Mouse (Mus musculus) limb, embryonic 15.5 days (tissue): ENCODE measurements around the gene Pkd2l1. TPM values are rescaled to one million over a fixed set of nuclear protein-coding genes. Genes with fewer than 3 reads are reported as not detected.

Source experiments
- ATAC-seq: fragments of 200-750 bp; cut with Nextera tagmentation; 2 replicates; pipeline ENCODE4 v1.8.0; 2017; ENCODE audit warnings: low read depth, moderate TSS enrichment; ENCODE audit not compliant: insufficient number of reproducible peaks, low FRiP score, low TSS enrichment
- H3K27ac ChIP-seq: fragments of 300-500 bp; sonication (generic); 2 replicates; pipeline ENCODE4 v1.5.1; 2015; ENCODE audit warnings: moderate library complexity, mild to moderate bottlenecking, inconsistent platforms
- H3K27me3 ChIP-seq: fragments of 300-500 bp; sonication (generic); 2 replicates; pipeline ENCODE4 v1.6.1; 2015; ENCODE audit warnings: inconsistent platforms
- H3K36me3 ChIP-seq: fragments of 300-500 bp; sonication (generic); 2 replicates; pipeline ENCODE4 v1.6.1; 2015; ENCODE audit warnings: inconsistent platforms
- H3K4me1 ChIP-seq: fragments of 300-500 bp; sonication (generic); 2 replicates; pipeline ENCODE4 v1.6.1; 2015; ENCODE audit warnings: inconsistent platforms
- H3K4me2 ChIP-seq: fragments of 300-500 bp; sonication (generic); 2 replicates; pipeline ENCODE4 v1.6.1; 2015; ENCODE audit warnings: mild to moderate bottlenecking, inconsistent platforms
- H3K4me3 ChIP-seq: fragments of 300-500 bp; sonication (generic); 2 replicates; pipeline ENCODE4 v1.5.1; 2015; ENCODE audit warnings: mild to moderate bottlenecking, inconsistent platforms
- H3K9ac ChIP-seq: fragments of 300-500 bp; sonication (generic); 2 replicates; pipeline ENCODE4 v1.6.1; 2015; ENCODE audit warnings: inconsistent platforms
- H3K9me3 ChIP-seq: fragments of 300-500 bp; sonication (generic); 2 replicates; pipeline ENCODE4 v1.6.1; 2016; ENCODE audit warnings: inconsistent platforms
- WGBS: fragments of 180-500 bp; shearing (Covaris S2); methylation state at CpG from one replicate; pipeline ENCODE4 v1.1.7; 2015; 5-methylcytosine and 5-hydroxymethylcytosine counted together
- polyA plus RNA-seq: library from polyadenylated mRNA; unstranded; fragments of >200 nt; fragmentation: Nextera tagmentation; extraction: Ambion mirVana; gene quantifications from 2 replicates; pipeline ENCODE4 v1.2.1, GENCODE M21; 2015

The Pkd2l1 gene
- polyA plus RNA-seq, 1 experiment from 2014 or later: not detected

DNA sequence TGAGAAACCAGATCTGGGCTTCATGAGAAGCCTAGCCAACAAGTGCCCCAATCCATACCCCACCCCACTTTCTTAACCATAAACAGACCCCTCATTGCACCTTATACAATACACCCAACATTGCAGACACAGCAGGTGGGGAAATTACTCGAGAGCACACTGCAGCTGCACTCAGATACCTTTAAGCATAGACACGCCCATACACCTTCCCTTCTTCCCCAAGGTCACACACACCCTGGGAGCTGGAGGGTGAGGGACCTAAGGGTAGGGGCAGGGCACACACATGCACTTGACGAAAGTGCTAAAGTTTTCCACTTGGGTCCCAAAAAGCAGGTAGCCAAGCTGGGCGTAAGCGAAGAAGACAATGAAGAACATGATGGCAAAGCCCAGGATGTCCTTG is 38.5 kb downstream of the Pkd2l1 start:
- no peak for ATAC-seq
- Histone ChIP-seq H3K9me3 (no peaks in the 10 kb centered on the region), H3K36me3 (no peaks in the 10 kb centered on the region), H3K4me1 (no peaks in the 10 kb centered on the region), H3K4me3 (no peak overlapping the region), H3K9ac (no peak overlapping the region), H3K4me2 (no peak overlapping the region), H3K27ac (no peak overlapping the region), H3K27me3 (peaks cover 40% of the 10 kb centered on the region)
- 77% methylated on average over 5 of the region's 5 CpGs for WGBS

DNA sequence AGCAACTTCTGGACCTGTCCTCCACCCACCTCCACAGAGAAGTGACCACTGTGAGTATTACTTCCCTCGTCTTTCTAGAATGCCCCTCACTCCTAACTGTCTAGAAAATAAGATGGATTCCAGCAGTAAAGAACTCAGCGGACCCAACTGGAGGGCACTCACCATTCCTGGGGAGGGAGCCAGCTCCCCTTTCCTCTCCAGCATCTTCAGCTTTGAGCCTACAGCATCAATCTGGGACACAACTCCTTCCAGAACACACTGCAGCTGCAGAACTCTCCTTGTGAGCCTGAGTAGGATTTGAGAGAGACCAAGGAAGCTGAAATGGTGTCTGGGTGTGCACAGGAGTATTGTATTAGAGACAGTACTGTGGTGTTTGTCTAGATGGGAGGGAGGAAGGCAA is 43.3 kb downstream of the Pkd2l1 start:
- Histone ChIP-seq H3K27me3 (peaks cover 23% of the 10 kb centered on the region; the same call in 1 of the 2 replicates), H3K27ac (no peak overlapping the region), H3K4me3 (no peak overlapping the region), H3K4me2 (no peak overlapping the region), H3K36me3 (peaks cover 4% of the 10 kb centered on the region; the same call in 1 of the 2 replicates), H3K9ac (no peak overlapping the region), H3K4me1 (peaks cover 9% of the 10 kb centered on the region), H3K9me3 (no peaks in the 10 kb centered on the region)
- ATAC-seq: no peak
- WGBS: 72% methylated on average over 2 of the region's 2 CpGs

DNA sequence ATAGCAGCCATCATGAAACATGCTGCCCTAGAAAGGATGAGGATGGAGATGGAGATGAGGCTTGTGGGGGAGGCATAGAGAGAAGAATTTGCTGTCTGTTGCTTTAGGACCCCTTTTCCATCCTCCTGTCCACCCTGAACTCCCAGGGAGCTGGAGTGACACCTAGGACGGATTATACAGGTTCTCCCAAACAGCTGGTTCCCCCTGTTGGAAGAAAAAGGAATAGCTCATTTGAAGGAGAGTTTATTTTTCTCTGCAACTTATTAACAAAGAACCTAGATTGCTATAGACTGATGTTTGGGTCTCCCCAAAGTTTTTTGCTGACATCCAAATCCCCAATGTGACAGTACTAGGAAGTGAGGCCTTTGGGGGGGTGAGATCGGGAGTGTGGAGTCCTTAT is 43.9 kb downstream of the Pkd2l1 start:
- no peak overlapping the region for H3K4me3 ChIP-seq
- no peak for ATAC-seq
- WGBS: 29% methylated on average over 2 of the region's 2 CpGs
- H3K9me3 ChIP-seq: no peaks in the 10 kb centered on the region
- H3K4me1 ChIP-seq: peaks cover 9% of the 10 kb centered on the region
- peaks cover 20% of the 10 kb centered on the region; the same call in 1 of the 2 replicates for H3K27me3 ChIP-seq
- no peak overlapping the region for H3K9ac ChIP-seq
- H3K4me2 ChIP-seq: no peak overlapping the region
- peaks cover 10% of the 10 kb centered on the region; the same call in 1 of the 2 replicates for H3K36me3 ChIP-seq
- H3K27ac ChIP-seq: no peak overlapping the region

DNA sequence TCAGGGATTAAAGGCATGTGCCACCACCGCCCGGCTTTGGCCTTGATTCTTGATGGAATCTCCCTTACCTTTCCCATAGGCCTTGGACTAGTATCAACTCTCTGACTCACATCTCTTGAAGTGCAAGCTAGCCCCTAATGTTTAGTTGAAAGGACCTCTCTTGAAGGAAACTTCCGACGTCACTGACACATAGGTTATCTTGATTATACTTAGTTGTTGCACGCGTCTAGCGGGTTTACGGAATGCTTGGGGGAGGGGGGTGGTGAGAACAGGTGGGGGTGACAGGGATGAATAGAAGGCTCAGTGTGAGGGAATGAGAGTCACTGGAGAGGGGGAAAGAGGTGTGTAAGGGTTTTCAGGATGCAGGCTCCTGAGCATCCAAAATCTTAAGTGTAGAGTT is 45.3 kb downstream of the Pkd2l1 start:
- Histone ChIP-seq H3K4me1 (peaks cover 9% of the 10 kb centered on the region), H3K4me2 (no peak overlapping the region)

DNA sequence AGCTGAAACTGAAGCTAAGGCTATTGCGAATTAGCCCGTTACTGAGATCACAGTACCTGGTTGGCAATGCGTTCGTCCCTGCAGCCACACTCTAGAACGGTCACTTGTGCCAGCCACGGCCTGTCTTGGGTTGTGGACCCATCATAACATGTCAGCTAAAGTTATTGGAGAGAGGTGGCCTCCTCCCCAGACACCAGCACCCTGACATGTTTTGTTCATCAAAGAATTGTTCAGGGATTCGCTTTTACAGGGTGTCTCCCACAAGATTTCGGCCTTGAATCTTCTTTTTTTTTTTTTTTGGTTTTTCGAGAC is 45.7 kb downstream of the Pkd2l1 start:
- Histone ChIP-seq H3K4me2 (peak overlapping the region; percentile 79), H3K36me3 (peaks cover 28% of the 10 kb centered on the region), H3K27ac (no peak overlapping the region), H3K9me3 (no peaks in the 10 kb centered on the region), H3K9ac (peak overlapping the region; percentile 63; the same call in 1 of the 2 replicates), H3K4me1 (peaks cover 9% of the 10 kb centered on the region), H3K27me3 (peaks cover 11% of the 10 kb centered on the region; the same call in 1 of the 2 replicates), H3K4me3 (peak overlapping the region; percentile 72)
- WGBS: 64% methylated on average over 9 of the region's 9 CpGs
- peak; percentile 10; the same call in 1 of the 2 replicates for ATAC-seq

More for the DNA sequence above, 45.3 kb downstream of the Pkd2l1 start:
- Histone ChIP-seq H3K4me3 (no peak overlapping the region), H3K9me3 (no peaks in the 10 kb centered on the region), H3K9ac (no peak overlapping the region), H3K27ac (no peak overlapping the region), H3K36me3 (peaks cover 24% of the 10 kb centered on the region), H3K27me3 (peaks cover 12% of the 10 kb centered on the region; the same call in 1 of the 2 replicates)
- ATAC-seq: no peak
- 93% methylated on average over 8 of the region's 8 CpGs for WGBS

DNA sequence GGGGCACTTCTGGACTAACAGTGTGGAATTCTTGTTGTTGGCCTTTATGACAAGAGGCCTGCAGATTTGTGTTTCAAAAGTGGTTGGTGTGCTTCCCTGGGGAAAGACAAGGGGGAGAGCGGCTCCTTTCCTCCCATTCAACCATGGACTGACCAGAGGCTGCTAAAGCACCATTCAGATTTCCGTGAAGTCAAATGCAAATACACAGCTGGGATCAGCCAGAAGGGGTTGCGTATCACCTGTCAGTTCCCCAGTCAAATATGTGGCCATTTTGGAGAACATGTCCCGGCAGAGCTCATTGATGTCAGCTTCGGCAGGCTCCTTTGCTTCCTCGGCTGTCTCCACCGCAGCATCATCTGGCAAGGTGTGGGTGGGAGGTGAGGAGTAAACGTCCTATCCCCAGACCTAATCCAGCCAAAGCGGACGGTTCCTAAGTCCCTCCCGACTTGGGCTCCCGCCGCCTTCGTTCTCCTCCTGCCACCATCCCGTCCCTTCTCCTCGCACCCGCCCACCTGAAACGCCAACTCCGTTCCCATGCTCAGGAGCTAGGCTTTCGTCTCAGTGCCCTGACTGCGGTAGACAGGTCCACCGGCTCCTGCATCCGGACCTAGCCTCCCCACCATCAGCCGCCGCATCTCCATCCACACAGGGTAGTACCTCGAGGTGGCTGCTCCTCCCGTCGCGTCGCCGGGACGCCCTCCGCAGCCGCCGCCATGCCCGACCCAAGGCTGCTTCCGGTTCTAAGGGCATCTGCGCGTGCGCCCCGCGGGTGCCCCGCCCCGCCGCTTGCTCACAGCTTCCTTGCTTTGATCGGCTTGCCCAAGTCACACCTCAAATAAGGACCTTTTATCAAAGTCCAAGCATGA is 46.3 kb downstream of the Pkd2l1 start, which contains the start of gene Bloc1s2:
TSS of gene Bloc1s2 (minus strand) at position 745 of the 866 bp plus-strand sequence.
- Histone ChIP-seq H3K27ac (peak within 1 kb of the TSS; percentile 67), H3K4me3 (peak within 1 kb of the TSS; percentile 72), H3K4me1 (peaks cover 9% of the 10 kb centered on the region), H3K4me2 (peak within 1 kb of the TSS; percentile 79), H3K36me3 (peaks cover 33% of the 10 kb centered on the region), H3K9ac (peak within 1 kb of the TSS; percentile 63), H3K9me3 (no peaks in the 10 kb centered on the region), H3K27me3 (peaks cover 6% of the 10 kb centered on the region; the same call in 1 of the 2 replicates)
- 2% methylated on average over 46 of the region's 46 CpGs for WGBS
- peak; percentile 69 for ATAC-seq

DNA sequence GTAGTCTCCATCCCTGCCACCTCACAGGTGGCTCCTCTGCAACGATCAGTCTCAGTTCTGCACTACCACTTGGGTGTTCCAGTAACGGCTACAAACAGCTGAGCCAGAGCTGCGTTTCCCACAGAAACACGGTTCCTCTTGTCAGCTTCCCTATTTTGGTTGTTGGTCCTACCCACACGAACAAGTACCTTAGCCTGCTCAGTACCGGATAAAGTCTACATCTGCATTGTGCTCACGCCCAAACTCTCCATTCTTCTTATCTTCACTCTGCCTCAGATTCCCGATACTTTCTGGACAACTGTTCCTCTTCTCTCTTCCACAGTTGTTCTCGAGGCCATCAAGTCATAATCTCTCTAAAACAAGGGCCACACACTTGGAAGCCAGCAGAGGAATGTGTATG is 47.9 kb downstream of the Pkd2l1 start:
- H3K9me3 ChIP-seq: no peaks in the 10 kb centered on the region
- no peaks in the 10 kb centered on the region for H3K27me3 ChIP-seq
- WGBS: 90% methylated on average over 9 of the region's 9 CpGs
- no peak overlapping the region for H3K4me2 ChIP-seq
- H3K36me3 ChIP-seq: peaks cover 44% of the 10 kb centered on the region
- ATAC-seq: no peak
- H3K27ac ChIP-seq: no peak overlapping the region
- no peak overlapping the region for H3K4me3 ChIP-seq
- H3K9ac ChIP-seq: no peak overlapping the region
- peaks cover 9% of the 10 kb centered on the region for H3K4me1 ChIP-seq

DNA sequence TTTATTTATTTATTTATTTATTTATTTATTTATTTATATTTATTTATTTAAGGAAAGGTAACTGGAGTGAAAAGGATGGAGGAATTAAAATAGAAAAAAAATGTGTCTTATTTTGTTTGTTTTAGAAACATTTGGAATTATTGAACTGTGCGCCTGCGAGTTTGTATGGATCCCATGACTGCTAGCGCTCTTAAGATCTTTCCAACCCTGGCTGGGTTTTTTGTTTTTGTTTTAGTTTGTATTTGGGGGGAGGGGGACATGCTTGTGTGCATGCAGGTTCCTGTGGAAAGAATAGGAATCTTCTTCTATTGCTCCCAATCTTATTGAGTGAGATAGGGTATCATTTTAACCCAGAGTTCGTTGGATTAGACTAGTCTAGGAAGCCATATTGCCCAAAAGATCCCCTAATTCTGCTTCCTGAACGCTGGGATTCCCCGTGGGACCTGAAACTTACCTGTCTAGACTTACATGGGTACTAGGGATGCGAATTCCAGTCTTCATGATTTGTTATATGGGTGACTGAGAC is 56.2 kb downstream of the Pkd2l1 start:
- no peak overlapping the region for H3K9ac ChIP-seq
- peak overlapping the region; percentile 27; the same call in 1 of the 2 replicates for H3K27ac ChIP-seq
- WGBS: 24% methylated on average over 7 of the region's 7 CpGs
- H3K4me1 ChIP-seq: peaks cover 10% of the 10 kb centered on the region
- H3K4me3 ChIP-seq: peak overlapping the region; percentile 69
- no peaks in the 10 kb centered on the region for H3K9me3 ChIP-seq
- no peak for ATAC-seq
- no peaks in the 10 kb centered on the region for H3K27me3 ChIP-seq
- peaks cover 39% of the 10 kb centered on the region for H3K36me3 ChIP-seq
- H3K4me2 ChIP-seq: peak overlapping the region; percentile 50

DNA sequence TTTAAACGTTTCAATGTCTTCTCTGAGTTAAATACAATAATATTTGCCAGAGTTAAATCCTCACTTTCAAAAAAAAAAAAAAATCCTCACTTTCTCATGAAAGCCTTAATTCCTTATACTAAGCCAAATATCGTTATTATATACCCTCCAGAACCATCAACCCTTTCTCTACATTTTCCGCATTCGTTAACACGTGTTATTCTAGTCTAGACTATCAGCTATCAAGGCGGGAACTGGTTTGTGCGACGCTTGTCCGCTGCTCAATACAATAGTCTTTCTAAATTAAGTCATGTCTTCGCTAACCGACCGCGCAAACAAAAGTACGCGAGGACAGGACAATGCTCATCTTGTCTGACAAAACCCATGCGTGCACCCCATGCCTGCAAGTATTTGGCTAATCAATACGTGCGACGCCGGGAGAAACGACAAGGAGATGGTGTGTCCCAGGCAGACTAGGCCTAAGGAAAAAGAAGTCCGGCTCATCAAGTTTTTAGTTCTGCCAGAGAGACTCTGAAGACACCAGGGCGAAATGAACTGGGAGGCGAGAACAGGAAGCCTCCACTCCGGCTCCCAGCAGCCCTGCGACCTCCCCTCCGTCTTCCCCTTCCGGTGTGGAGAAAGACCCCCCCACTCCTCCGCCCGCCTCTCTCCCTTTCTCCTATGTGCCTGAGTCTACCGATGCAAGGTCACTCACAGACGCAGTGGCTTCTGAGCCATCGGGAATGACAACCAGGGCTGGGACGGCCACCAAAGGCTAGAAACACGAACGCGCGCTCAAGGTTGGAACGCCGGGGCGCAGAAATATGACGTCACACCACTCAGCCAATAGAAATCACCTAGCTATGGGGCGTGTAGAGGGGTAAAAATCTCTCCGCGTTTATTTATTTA is 56.9 kb downstream of the Pkd2l1 start, which contains the start of gene Cwf19l1:
TSS of gene Cwf19l1 (minus strand) at position 805 of the 888 bp plus-strand sequence.
- under 1% methylated on average over 45 of the region's 45 CpGs for WGBS
- Histone ChIP-seq H3K9ac (peak within 1 kb of the TSS; percentile 64), H3K4me3 (peak within 1 kb of the TSS; percentile 69), H3K36me3 (peaks cover 42% of the 10 kb centered on the region), H3K9me3 (no peaks in the 10 kb centered on the region), H3K4me2 (peak within 1 kb of the TSS; percentile 62), H3K4me1 (peaks cover 10% of the 10 kb centered on the region), H3K27me3 (no peaks in the 10 kb centered on the region), H3K27ac (peak within 1 kb of the TSS; percentile 92)
- peak; percentile 86 for ATAC-seq

DNA sequence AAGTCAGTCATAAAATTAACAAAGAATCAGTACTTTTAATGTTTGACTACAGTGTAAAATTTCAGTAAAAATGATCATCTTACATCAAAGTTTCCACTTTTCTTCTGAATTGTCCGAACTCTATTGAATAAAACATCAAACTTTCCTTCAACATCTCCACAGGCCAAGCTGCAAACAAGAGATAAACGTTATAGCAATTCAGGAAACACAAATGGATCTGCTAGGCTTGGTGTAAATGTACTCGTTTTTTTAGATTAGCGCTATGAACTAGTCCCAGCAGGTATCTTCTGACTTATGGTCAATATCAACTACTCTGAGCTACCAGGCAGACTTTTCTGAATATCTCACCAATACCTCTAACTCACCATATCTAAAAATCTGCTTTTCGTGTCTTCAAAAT is 59.3 kb downstream of the Pkd2l1 start:
- WGBS: 87% methylated on average over 5 of the region's 5 CpGs
- Histone ChIP-seq H3K9ac (no peak overlapping the region), H3K27ac (no peak overlapping the region), H3K36me3 (peaks cover 43% of the 10 kb centered on the region), H3K4me3 (no peak overlapping the region), H3K27me3 (no peaks in the 10 kb centered on the region), H3K9me3 (no peaks in the 10 kb centered on the region), H3K4me2 (no peak overlapping the region), H3K4me1 (peaks cover 10% of the 10 kb centered on the region)
- ATAC-seq: no peak

DNA sequence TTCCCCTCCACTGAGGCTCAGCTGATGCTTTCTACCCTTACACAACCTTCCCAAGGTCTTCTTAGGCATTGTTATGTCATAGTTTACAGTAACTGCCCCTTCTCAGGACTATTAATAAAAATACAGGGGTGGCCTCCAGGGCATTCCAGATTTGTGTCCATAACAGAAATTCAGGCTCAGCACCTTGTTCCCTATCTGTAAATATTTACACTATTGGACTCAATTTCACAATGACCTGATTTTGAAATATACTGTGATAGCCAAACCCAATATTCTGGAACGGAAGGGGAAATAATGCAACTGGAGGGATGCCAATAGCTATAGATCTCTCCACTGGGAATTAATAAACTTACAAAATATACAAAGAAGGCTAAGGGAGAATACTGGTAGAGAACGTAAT is 63.7 kb downstream of the Pkd2l1 start:
- WGBS: 74% methylated on average over 2 of the region's 2 CpGs
- H3K36me3 ChIP-seq: peaks cover 79% of the 10 kb centered on the region
- H3K27ac ChIP-seq: no peak overlapping the region
- no peak overlapping the region for H3K4me3 ChIP-seq
- no peak overlapping the region for H3K4me2 ChIP-seq
- H3K9ac ChIP-seq: no peak overlapping the region
- H3K4me1 ChIP-seq: no peaks in the 10 kb centered on the region
- ATAC-seq: no peak
- no peaks in the 10 kb centered on the region for H3K27me3 ChIP-seq
- H3K9me3 ChIP-seq: no peaks in the 10 kb centered on the region
